10 mouse cellular contexts compared by ENCODE assay signal in the genomic region with DNA sequence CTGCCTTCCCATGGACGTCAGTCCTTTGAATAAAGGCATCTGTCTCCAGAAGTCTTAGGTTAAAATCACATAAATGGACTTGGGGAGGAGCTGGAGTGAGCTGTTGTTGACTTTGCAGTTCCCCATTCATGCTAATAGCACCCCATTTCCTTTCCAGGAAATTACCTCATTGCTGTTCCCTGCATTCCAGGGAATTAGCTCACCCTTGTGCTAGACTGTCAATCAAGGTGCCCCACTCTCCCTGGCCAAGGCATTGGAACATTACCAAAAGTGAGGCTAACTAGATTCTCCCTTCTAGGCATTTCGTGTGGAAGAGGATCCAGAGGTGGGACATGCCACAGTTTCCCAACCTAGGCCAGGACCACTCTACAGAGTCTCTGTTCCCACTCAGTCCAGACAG.
A peak's percentile ranks its signal among the peaks of the same experiment; 100 is the strongest.
DNase-seq lines count a peak whose midpoint lies in the region; ATAC-seq and TF ChIP-seq lines count a peak whose summit lies in the region.
"Had no signal": no experiment of that assay in that cellular context is flagged by ENCODE, and none has a peak within 500 bp of the region (broad histone marks: within the 10 kb centered on the region; RNA-seq: fewer than 3 reads in every experiment).

No protein-coding gene starts in this region.

- 42% methylated on average over 2 of the region's 2 CpGs for WGBS in heart, embryonic 13.5 days
- 42% methylated on average over 2 of the region's 2 CpGs for WGBS in small intestine, adult 2 months
- WGBS in hindbrain, embryonic 10.5 days: 62% methylated on average over 2 of the region's 2 CpGs

- peak overlapping the region; percentile 93 for H3K27ac ChIP-seq in heart, embryonic 13.5 days (replicated peaks)
- H3K27ac ChIP-seq in small intestine, adult 2 months (ENCODE audit: insufficient read depth, low read depth, low read length): peak overlapping the region; percentile 23; the same call in 1 of the 2 replicates
- H3K27ac ChIP-seq in hindbrain, embryonic 10.5 days: no peak overlapping the region

- no peak for TF ChIP-seq CTCF in small intestine, adult 2 months (IDR thresholded peaks at IDR 0.05; ENCODE audit: extremely low read depth, insufficient read length, insufficient replicate concordance, low read depth, low read length)

- peak; percentile 40 for DNase-seq in kidney, adult 11 months
- DNase-seq in kidney, adult 18-20 months: no peak
- peak; percentile 14 to 68 for DNase-seq in kidney, postnatal 36 days
- DNase-seq in thymus, postnatal 4 days: no peak
- DNase-seq in layer of hippocampus, adult 18-20 months (ENCODE audit: low spot score in 2 of 2): no peak
- no peak for DNase-seq in hindbrain, embryonic 10.5 days (ENCODE audit: low spot score)
- DNase-seq: cerebellum, adult 9-11 months had no signal

- H3K4me3 ChIP-seq in heart, embryonic 13.5 days: no peak overlapping the region
- H3K4me3 ChIP-seq in small intestine, adult 2 months (ENCODE audit: low read depth, low read length): no peak overlapping the region
- H3K4me3 ChIP-seq in hindbrain, embryonic 10.5 days: no peak overlapping the region
- H3K4me3 ChIP-seq: myocyte had no signal

- peak overlapping the region; percentile 31; the same call in 1 of the 2 replicates for H3K4me2 ChIP-seq in heart, embryonic 13.5 days

- peaks cover 25% of the 10 kb centered on the region for H3K4me1 ChIP-seq in heart, embryonic 13.5 days
- H3K4me1 ChIP-seq in small intestine, adult 2 months (ENCODE audit: control insufficient read depth, insufficient read depth, insufficient read length, low read length): peaks cover 2% of the 10 kb centered on the region; the same call in 1 of the 2 replicates
- H3K4me1 ChIP-seq in hindbrain, embryonic 10.5 days (replicated peaks): peaks cover 8% of the 10 kb centered on the region; the same call in 1 of the 2 replicates

- no peaks in the 10 kb centered on the region for H3K9me3 ChIP-seq in heart, embryonic 13.5 days
- no peaks in the 10 kb centered on the region for H3K9me3 ChIP-seq in hindbrain, embryonic 10.5 days

- no peaks in the 10 kb centered on the region for H3K27me3 ChIP-seq in heart, embryonic 13.5 days (replicated peaks)
- H3K27me3 ChIP-seq in small intestine, adult 2 months (ENCODE audit: control insufficient read depth, insufficient read depth, low read length): no peaks in the 10 kb centered on the region
- no peaks in the 10 kb centered on the region for H3K27me3 ChIP-seq in hindbrain, embryonic 10.5 days (ENCODE audit: insufficient read depth, poor library complexity, severe bottlenecking)

- no peak for ATAC-seq in heart, embryonic 13.5 days (ENCODE audit: extremely low read depth, insufficient number of reproducible peaks, low FRiP score, low TSS enrichment)

- no peak overlapping the region for H3K9ac ChIP-seq in heart, embryonic 13.5 days

- no peaks in the 10 kb centered on the region for H3K36me3 ChIP-seq in heart, embryonic 13.5 days
- H3K36me3 ChIP-seq in small intestine, adult 2 months (ENCODE audit: control insufficient read depth, insufficient read depth, low read length): no peaks in the 10 kb centered on the region
- no peaks in the 10 kb centered on the region for H3K36me3 ChIP-seq in hindbrain, embryonic 10.5 days

- TF ChIP-seq POLR2A in small intestine, adult 2 months (IDR thresholded peaks at IDR 0.05; ENCODE audit: low read depth, low read length): no peak

Comparison
In these comparisons a context has a peak if more than half of its experiments do, and no peak if none do; other contexts are left out.
1. DNase-seq: peak in kidney, adult 11 months (single experiment) and kidney, postnatal 36 days (2 of 2); none in kidney, adult 18-20 months (single experiment), thymus, postnatal 4 days (single experiment), layer of hippocampus, adult 18-20 months (0 of 2) and hindbrain, embryonic 10.5 days (single experiment).